Mouse (Mus musculus): ENCODE measurements around the gene Lce1b. TPM values are rescaled to one million over a fixed set of nuclear protein-coding genes. Genes with fewer than 3 reads are reported as not detected.

Gene Lce1b
- polyA plus RNA-seq, 1 experiment from 2014 or later: not detected

DNA sequence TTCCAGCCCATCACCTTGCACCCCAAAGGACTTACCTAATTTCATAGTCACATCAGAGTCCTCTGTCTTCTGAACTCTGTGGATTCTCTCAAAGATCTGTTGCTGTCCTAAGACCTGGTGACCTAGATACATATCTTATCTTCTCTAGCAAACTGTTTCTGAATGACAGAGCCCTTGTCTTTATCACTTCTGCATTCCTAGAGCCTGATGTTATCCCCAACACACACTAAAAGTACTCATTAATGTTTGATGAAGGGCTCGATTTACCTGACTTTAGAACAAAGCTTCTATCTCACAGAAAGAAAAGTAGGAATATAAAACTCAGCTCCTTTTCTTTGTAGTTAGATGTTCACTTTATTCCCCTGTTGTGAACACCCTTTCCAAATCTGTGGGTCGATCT lies 35.2 kb downstream of the Lce1b start, which contains the start of gene Lce6a:
TSS of gene Lce6a (minus strand) at position 101 of the 400 bp plus-strand sequence.
- no peak for TF ChIP-seq CTCF (IDR thresholded peaks at IDR 0.05)
- in situ Hi-C loops (cut with MboI; ENCODE audit: low pct_unique_long_range_greater_than_20kb): no loop called here
- ATAC-seq (no peak), DNase-seq (ENCODE audit: low read depth, low spot score) (no peak)
- peaks cover 11% of the 10 kb centered on the region for H3K27me3 ChIP-seq
- ChIA-PET POLR2A (no interaction called here), CTCF (interaction anchor here (1.3 kb wide), 1 partner anchor 14 kb away, joined by 3 read pairs; the partner anchor contains the start of gene 2210017I01Rik)

DNA sequence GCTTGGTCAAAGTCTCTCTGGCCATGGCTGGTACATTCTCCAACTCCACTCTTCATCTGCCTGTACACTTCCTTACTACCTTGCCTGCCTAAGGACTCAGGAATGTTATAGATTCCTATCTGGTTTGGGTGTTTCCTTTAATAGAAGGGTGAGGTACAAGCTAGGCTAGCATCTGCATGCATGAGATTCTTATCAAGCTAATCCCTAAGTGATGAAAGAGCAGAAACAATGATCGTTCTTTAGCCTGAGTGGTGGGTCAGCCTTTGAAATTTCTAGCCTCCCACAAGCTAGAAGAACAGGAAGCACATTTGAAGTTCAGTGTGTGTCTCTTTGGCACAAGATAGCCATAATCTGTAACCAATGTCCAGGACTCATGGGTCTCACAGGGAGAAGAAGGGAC lies 46.9 kb downstream of the Lce1b start:
- in situ Hi-C loops (cut with MboI; ENCODE audit: low pct_unique_long_range_greater_than_20kb): no loop called here
- ChIA-PET CTCF (interaction anchor here (1.2 kb wide), 1 partner anchor 29 kb away, joined by 3 read pairs; no protein-coding TSS in a partner anchor), POLR2A (no interaction called here)
- H3K27me3 ChIP-seq: peaks cover 28% of the 10 kb centered on the region
- ATAC-seq (no peak), DNase-seq (ENCODE audit: low read depth, low spot score) (no peak)
- TF ChIP-seq CTCF (IDR thresholded peaks at IDR 0.05): no peak

DNA sequence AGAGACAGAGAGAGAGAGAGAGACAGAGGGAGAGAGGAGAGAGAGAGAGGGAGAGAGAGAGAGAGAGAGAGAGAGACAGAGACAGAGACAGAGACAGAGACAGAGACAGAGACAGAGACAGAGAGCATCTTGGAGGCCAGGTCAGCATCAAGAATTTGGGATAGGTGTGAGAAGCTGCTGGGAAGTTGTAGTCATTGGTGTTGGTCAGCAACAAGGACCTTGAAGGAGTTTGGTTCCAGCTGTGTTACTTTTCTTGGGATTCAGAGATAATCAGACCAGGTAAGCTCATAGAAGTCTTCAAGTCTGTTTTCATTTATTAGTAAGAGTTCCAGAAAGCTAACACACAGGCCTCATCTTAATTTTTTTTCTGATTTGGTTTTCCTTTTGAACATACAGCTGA lies 49.3 kb downstream of the Lce1b start, which contains the start of gene 2210017I01Rik:
TSS of gene 2210017I01Rik (minus strand) at position 101 of the 400 bp plus-strand sequence.
- no peak for TF ChIP-seq CTCF (IDR thresholded peaks at IDR 0.05)
- ChIA-PET POLR2A (no interaction called here), CTCF (interaction anchor here (1.1 to 1.5 kb wide), 3 partner anchors 8 to 489 kb away, joined by 3 read pairs; partner anchors contain the start of gene Lce6a)
- in situ Hi-C loops (cut with MboI; ENCODE audit: low pct_unique_long_range_greater_than_20kb): no loop called here
- DNase-seq (ENCODE audit: low read depth, low spot score) (no peak), ATAC-seq (no peak)
- peaks cover 20% of the 10 kb centered on the region for H3K27me3 ChIP-seq

Other genes starting within 250 kb of the Lce1b start
- not detected for gene Sprr2i, start 248.9 kb downstream of the Lce1b start, polyA plus RNA-seq (2021)
- gene Sprr2j-ps, start 238.8 kb downstream of the Lce1b start, polyA plus RNA-seq (2021): not detected
- gene Gm9774, start 227.5 kb downstream of the Lce1b start, polyA plus RNA-seq (2021): 11.3 TPM
- not detected for gene Sprr2k, start 224.3 kb downstream of the Lce1b start, polyA plus RNA-seq (2021)
- gene Sprr1b, start 218.1 kb downstream of the Lce1b start, polyA plus RNA-seq (2021): 0.19 TPM
- gene Sprr3, start 198.2 kb downstream of the Lce1b start, polyA plus RNA-seq (2021): not detected
- 14.1 TPM for gene Sprr1a, start 171.0 kb downstream of the Lce1b start, polyA plus RNA-seq (2021)
- gene Sprr4, start 156.4 kb downstream of the Lce1b start, polyA plus RNA-seq (2021): not detected
- not detected for gene 2310046K23Rik, start 122.4 kb downstream of the Lce1b start, polyA plus RNA-seq (2021)
- not detected for gene Ivl, start 83.2 kb downstream of the Lce1b start, polyA plus RNA-seq (2021)
- gene Smcp, start 67.9 kb downstream of the Lce1b start, polyA plus RNA-seq (2021): not detected
- not detected for gene 2210017I01Rik, start 49.4 kb downstream of the Lce1b start, polyA plus RNA-seq (2021)
- gene Lce6a, start 35.3 kb downstream of the Lce1b start, polyA plus RNA-seq (2021): not detected
- not detected for gene Lce1a1, start 8.6 kb downstream of the Lce1b start, polyA plus RNA-seq (2021)
- gene Lce1a2, start 13.4 kb upstream of the Lce1b start, polyA plus RNA-seq (2021): not detected
- gene Lce1c, start 22.3 kb upstream of the Lce1b start, polyA plus RNA-seq (2021): not detected
- not detected for gene Lce1d, start 30.3 kb upstream of the Lce1b start, polyA plus RNA-seq (2021)
- not detected for gene Lce1e, start 52.1 kb upstream of the Lce1b start, polyA plus RNA-seq (2021)
- not detected for gene Lce1f, start 63.4 kb upstream of the Lce1b start, polyA plus RNA-seq (2021)
- not detected for gene Gm38119, start 82.2 kb upstream of the Lce1b start, polyA plus RNA-seq (2021)
- not detected for gene Lce1g, start 95.4 kb upstream of the Lce1b start, polyA plus RNA-seq (2021)
- not detected for gene Lce1h, start 108.1 kb upstream of the Lce1b start, polyA plus RNA-seq (2021)
- gene Lce1i, start 122.0 kb upstream of the Lce1b start, polyA plus RNA-seq (2021): not detected
- not detected for gene Lce1j, start 133.6 kb upstream of the Lce1b start, polyA plus RNA-seq (2021)
- gene Lce1k, start 151.0 kb upstream of the Lce1b start, polyA plus RNA-seq (2021): not detected
- gene Kprp, start 170.3 kb upstream of the Lce1b start, polyA plus RNA-seq (2021): not detected
- not detected for gene Lce1l, start 194.4 kb upstream of the Lce1b start, polyA plus RNA-seq (2021)
- not detected for gene 2310050C09Rik, start 213.3 kb upstream of the Lce1b start, polyA plus RNA-seq (2021)